Mouse (Mus musculus) CH12.LX (cell line): ENCODE data around the gene Wdr4. TPM values are rescaled to one million over a fixed set of nuclear protein-coding genes. Genes with fewer than 3 reads are reported as not detected.

Experiments used
- DNase-seq: peaks from one replicate; pipeline ENCODE4 v3.0.0-alpha.2; 2013; ENCODE audit errors: extremely low read depth
- H3K27ac ChIP-seq: 2 replicates; pipeline ENCODE4 v1.5.1; 2012; ENCODE audit warnings: low read depth, mild to moderate bottlenecking, control low read depth, moderate library complexity; ENCODE audit not compliant: insufficient read depth
- H3K27me3 ChIP-seq: replicated peaks from 2 replicates; pipeline ENCODE3; 2012; ENCODE audit warnings: inconsistent platforms
- H3K36me3 ChIP-seq, 2 experiments: replicated peaks in 1 of 2; 2 replicates each; pipeline versions ENCODE3 to v1.6.1; 2012; ENCODE audit warnings: inconsistent platforms in 1 of 2, low read length in 1 of 2, mild to moderate bottlenecking in 1 of 2, mixed read lengths in 1 of 2, moderate library complexity in 1 of 2; ENCODE audit not compliant: control insufficient read depth in 1 of 2, insufficient read depth in 1 of 2
- H3K4me1 ChIP-seq, 2 experiments: 2 replicates each; pipeline ENCODE4 v1.6.1; 2012; ENCODE audit warnings: inconsistent platforms in 1 of 2, moderate library complexity in 1 of 2; ENCODE audit not compliant: insufficient read depth in 2 of 2, control insufficient read depth in 1 of 2
- H3K4me2 ChIP-seq: 2 replicates; pipeline ENCODE4 v1.6.1; 2012; ENCODE audit warnings: low read depth, mild to moderate bottlenecking, control low read depth; ENCODE audit not compliant: poor library complexity, insufficient read depth, severe bottlenecking
- H3K4me3 ChIP-seq, 3 experiments: fragments of 150-350 bp in 1 of 3; sonication (generic) in 1 of 3; replicated peaks in 1 of 3; 2 replicates each; pipeline versions ENCODE3 to v1.5.1; 2011 to 2012; ENCODE audit warnings: low read depth in 2 of 3, low read length in 2 of 3, mild to moderate bottlenecking in 2 of 3, moderate library complexity in 2 of 3, control low read depth in 1 of 3, improper control_type of control experiment in 1 of 3, inconsistent platforms in 1 of 3, mixed read lengths in 1 of 3; ENCODE audit not compliant: poor library complexity in 1 of 3
- H3K79me2 ChIP-seq: replicated peaks from 2 replicates; pipeline ENCODE4 v1.6.1; 2012; ENCODE audit warnings: mild to moderate bottlenecking, moderate library complexity; ENCODE audit not compliant: control insufficient read depth, poor library complexity, insufficient read depth, severe bottlenecking; ENCODE audit errors: extremely low read depth
- H3K9ac ChIP-seq: 2 replicates; pipeline ENCODE4 v1.6.1; 2012; ENCODE audit warnings: low read depth, mild to moderate bottlenecking, control low read depth, moderate library complexity; ENCODE audit not compliant: insufficient read depth
- H3K9me3 ChIP-seq: replicated peaks from 2 replicates; pipeline ENCODE3; 2012; ENCODE audit warnings: low read length, inconsistent platforms, mixed read lengths
- BHLHE40 ChIP-seq: IDR thresholded peaks from 2 replicates; pipeline ENCODE4 v1.6.1; 2011; ENCODE audit warnings: mild to moderate bottlenecking, low read depth, low read length, improper control_type of control experiment
- CHD2 ChIP-seq: IDR thresholded peaks from 2 replicates; pipeline ENCODE4 v1.6.1; 2011; ENCODE audit warnings: low read length, improper control_type of control experiment
- CTCF ChIP-seq, 2 experiments: IDR thresholded peaks in 1 of 2; conservative IDR thresholded peaks in 1 of 2; 2 replicates each; pipeline ENCODE4 v1.5.1; 2011 to 2012; ENCODE audit warnings: low read depth in 2 of 2, low read length in 2 of 2, improper control_type of control experiment in 1 of 2, inconsistent platforms in 1 of 2, mild to moderate bottlenecking in 1 of 2, moderate library complexity in 1 of 2
- E2F4 ChIP-seq: IDR thresholded peaks from 2 replicates; pipeline ENCODE4 v1.6.1; 2011; ENCODE audit warnings: low read depth, low read length, improper control_type of control experiment; ENCODE audit not compliant: insufficient replicate concordance
- ELF1 ChIP-seq: IDR thresholded peaks from 2 replicates; pipeline ENCODE4 v1.6.1; 2014; ENCODE audit warnings: low read depth, mild to moderate bottlenecking, inconsistent platforms, low read length, improper control_type of control experiment
- EP300 ChIP-seq: IDR thresholded peaks from 2 replicates; pipeline ENCODE4 v1.6.1; 2011; ENCODE audit warnings: low read length, improper control_type of control experiment
- ETS1 ChIP-seq: conservative IDR thresholded peaks from 2 replicates; pipeline ENCODE4 v1.6.1; 2012; ENCODE audit warnings: low read depth, mild to moderate bottlenecking, inconsistent platforms, low read length, improper control_type of control experiment, moderate library complexity
- GABPA ChIP-seq: IDR thresholded peaks from 2 replicates; pipeline ENCODE4 v1.6.1; 2012; ENCODE audit warnings: low read depth, low read length, improper control_type of control experiment, inconsistent platforms; ENCODE audit not compliant: insufficient replicate concordance
- HCFC1 ChIP-seq: IDR thresholded peaks from 2 replicates; pipeline ENCODE4 v1.6.1; 2012; ENCODE audit warnings: low read depth, mild to moderate bottlenecking, inconsistent platforms, low read length, improper control_type of control experiment
- JUN ChIP-seq: IDR thresholded peaks from 2 replicates; pipeline ENCODE4 v1.6.1; 2011; ENCODE audit warnings: low read depth, mild to moderate bottlenecking, low read length, improper control_type of control experiment, moderate library complexity; ENCODE audit not compliant: insufficient read depth
- KAT2A ChIP-seq: IDR thresholded peaks from 2 replicates; pipeline ENCODE4 v1.6.1; 2012; ENCODE audit warnings: low read length, improper control_type of control experiment, inconsistent platforms; ENCODE audit not compliant: insufficient replicate concordance
- MAX ChIP-seq: IDR thresholded peaks from 2 replicates; pipeline ENCODE4 v1.6.1; 2011; ENCODE audit warnings: low read length, improper control_type of control experiment
- MAZ ChIP-seq: IDR thresholded peaks from 2 replicates; pipeline ENCODE4 v1.6.1; 2012; ENCODE audit warnings: low read depth, mild to moderate bottlenecking, inconsistent platforms, low read length, improper control_type of control experiment, moderate library complexity
- MEF2A ChIP-seq: IDR thresholded peaks from 2 replicates; pipeline ENCODE4 v1.6.1; 2014; ENCODE audit warnings: low read depth, mild to moderate bottlenecking, inconsistent platforms, low read length, improper control_type of control experiment, borderline replicate concordance
- MYC ChIP-seq: IDR thresholded peaks from 2 replicates; pipeline ENCODE4 v1.6.1; 2011; ENCODE audit warnings: low read depth, mild to moderate bottlenecking, improper control_type of control experiment, low read length
- NELFE ChIP-seq: IDR thresholded peaks from 2 replicates; pipeline ENCODE4 v1.6.1; 2011; ENCODE audit warnings: low read depth, low read length, improper control_type of control experiment
- POLR2A ChIP-seq: IDR thresholded peaks from 2 replicates; pipeline ENCODE4 v1.6.1; 2011; ENCODE audit warnings: low read depth, mild to moderate bottlenecking, improper control_type of control experiment, low read length
- POLR2AphosphoS2 ChIP-seq: IDR thresholded peaks from 2 replicates; pipeline ENCODE4 v1.6.1; 2011; ENCODE audit warnings: low read depth, low read length, improper control_type of control experiment
- RAD21 ChIP-seq: IDR thresholded peaks from 2 replicates; pipeline ENCODE4 v1.6.1; 2011; ENCODE audit warnings: low read depth, mild to moderate bottlenecking, low read length, improper control_type of control experiment, moderate library complexity
- RCOR1 ChIP-seq: conservative IDR thresholded peaks from 2 replicates; pipeline ENCODE4 v1.6.1; 2012; ENCODE audit warnings: low read depth, mild to moderate bottlenecking, inconsistent platforms, low read length, improper control_type of control experiment
- SIN3A ChIP-seq: IDR thresholded peaks from 2 replicates; pipeline ENCODE4 v1.6.1; 2012; ENCODE audit warnings: low read length, improper control_type of control experiment, inconsistent platforms
- SMC3 ChIP-seq: IDR thresholded peaks from 2 replicates; pipeline ENCODE4 v1.6.1; 2011; ENCODE audit warnings: low read depth, low read length, improper control_type of control experiment
- TBP ChIP-seq: conservative IDR thresholded peaks from 2 replicates; pipeline ENCODE4 v1.6.1; 2011; ENCODE audit warnings: low read depth, low read length, improper control_type of control experiment
- USF1 ChIP-seq: IDR thresholded peaks from 2 replicates; pipeline ENCODE4 v1.6.1; 2014; ENCODE audit warnings: low read depth, mild to moderate bottlenecking, inconsistent platforms, low read length, improper control_type of control experiment
- USF2 ChIP-seq: conservative IDR thresholded peaks from 2 replicates; pipeline ENCODE4 v1.6.1; 2011; ENCODE audit warnings: low read depth, low read length, improper control_type of control experiment
- ZC3H11A ChIP-seq: IDR thresholded peaks from 2 replicates; pipeline ENCODE4 v1.6.1; 2012; ENCODE audit warnings: low read depth, mild to moderate bottlenecking, inconsistent platforms, low read length, improper control_type of control experiment
- ZNF384 ChIP-seq: IDR thresholded peaks from 2 replicates; pipeline ENCODE4 v1.6.1; 2012; ENCODE audit warnings: low read depth, low read length, improper control_type of control experiment, inconsistent platforms
- dilution Hi-C: fragments of 300-500 bp; cut with MboI; formaldehyde crosslinking; loops from 2 replicates; pipeline ENCODE4 v1.14.3; 2020; ENCODE audit warnings: low sequenced_read_pairs; ENCODE audit not compliant: extremely low pct_unique_long_range_greater_than_20kb, extremely low pct_ligation_motif_present
- in situ Hi-C: fragments of 300-500 bp; cut with MboI; formaldehyde crosslinking; loops from 3 replicates; pipeline ENCODE4 v1.14.3; 2019; ENCODE audit warnings: low sequenced_read_pairs, low pct_ligation_motif_present, low pct_unique_long_range_greater_than_20kb, mixed read lengths
- polyA plus RNA-seq: library from polyadenylated mRNA; unstranded; fragments of >175 nt; gene quantifications from 2 replicates; pipeline ENCODE4 v1.2.1, GENCODE M21; 2012; ENCODE audit warnings: low read depth; ENCODE audit not compliant: insufficient read length
- total RNA-seq, 2 experiments: library from RNA; depleted of rRNA; stranded (reverse); fragments of 300-350 nt in 1 of 2; fragments of >200 nt in 1 of 2; gene quantifications; 2 replicates each; pipeline ENCODE4 v1.2.3; 2012 to 2014

Wdr4 gene
- total and polyA plus RNA-seq, 3 experiments, result 48.3 to 56.2 (median 51.4) TPM

GRCm38 (mm10) chr17:31497726-31498125 is 22.1 kb downstream of the Wdr4 start:
- H3K36me3 ChIP-seq, result peaks cover 76 to 87% of the 10 kb centered on the region in 2 experiments
- no peak overlapping the region for H3K9ac ChIP-seq
- in situ Hi-C loops (loop anchor here (25.0 kb wide), 1 partner anchor 485 kb away; no protein-coding TSS in a partner anchor), dilution Hi-C loops (no loop called here)
- TF ChIP-seq SIN3A (no peak), CHD2 (no peak), GABPA (no peak), MAZ (no peak), SMC3 (no peak), POLR2AphosphoS2 (no peak), RCOR1 (no peak), POLR2A (no peak), KAT2A (no peak), MEF2A (no peak), USF1 (no peak)
- no peak for DNase-seq
- H3K27ac ChIP-seq, result no peak overlapping the region
- H3K4me2 ChIP-seq, result no peak overlapping the region
- H3K27me3 ChIP-seq, result no peaks in the 10 kb centered on the region
- H3K79me2 ChIP-seq, result no peaks in the 10 kb centered on the region
- H3K9me3 ChIP-seq, result no peaks in the 10 kb centered on the region
- H3K4me3 ChIP-seq, result no peak overlapping the region
- H3K4me1 ChIP-seq, result no peaks in the 10 kb centered on the region

- dilution Hi-C loops (no loop called here), in situ Hi-C loops (loop anchor here (5.0 to 25.0 kb wide), 4 partner anchors 38 to 483 kb away; no protein-coding TSS in a partner anchor)
- Histone ChIP-seq H3K27ac (no peak overlapping the region), H3K4me2 (no peak overlapping the region), H3K36me3 (peaks cover 50 to 59% of the 10 kb centered on the region in 2 experiments), H3K9me3 (no peaks in the 10 kb centered on the region), H3K27me3 (no peaks in the 10 kb centered on the region), H3K9ac (no peak overlapping the region), H3K79me2 (no peaks in the 10 kb centered on the region), H3K4me1 (no peaks in the 10 kb centered on the region), H3K4me3 (no peak overlapping the region)
- DNase-seq, result no peak
- TF ChIP-seq MAZ, result no peak
- TF ChIP-seq ZC3H11A, result no peak
- TF ChIP-seq BHLHE40, result no peak
- TF ChIP-seq POLR2AphosphoS2, result no peak
- no peak for TF ChIP-seq RAD21
Measured at GRCm38 (mm10) chr17:31494989-31495388, 24.8 kb downstream of the Wdr4 start.

DNA sequence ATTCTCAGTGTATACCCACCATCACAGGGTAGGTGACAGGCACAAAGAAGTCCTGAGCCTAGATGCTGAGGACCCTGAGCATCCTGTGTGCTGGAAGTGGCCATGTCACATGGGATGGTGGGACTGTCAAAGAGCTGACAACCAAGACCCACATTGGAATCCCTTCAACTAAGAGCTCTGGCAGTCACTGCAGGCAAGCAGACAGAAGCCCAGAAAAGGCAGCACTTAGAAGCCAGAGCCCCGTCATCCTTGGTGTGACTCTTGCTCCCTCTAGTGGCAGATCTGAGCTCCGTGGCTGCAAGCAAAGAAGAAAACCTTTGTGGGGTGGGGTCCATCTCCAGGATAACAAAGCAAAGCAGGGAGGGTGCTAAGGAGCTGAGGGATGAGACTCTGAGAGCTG is 27.4 kb downstream of the Wdr4 start:
- H3K4me3 ChIP-seq, result no peak overlapping the region
- peaks cover 25 to 34% of the 10 kb centered on the region in 2 experiments for H3K36me3 ChIP-seq
- peaks cover 4% of the 10 kb centered on the region for H3K27me3 ChIP-seq
- H3K9me3 ChIP-seq, result no peaks in the 10 kb centered on the region
- no peak overlapping the region for H3K4me2 ChIP-seq
- no peak overlapping the region for H3K9ac ChIP-seq
- H3K27ac ChIP-seq, result no peak overlapping the region
- no peaks in the 10 kb centered on the region for H3K79me2 ChIP-seq
- H3K4me1 ChIP-seq, result no peaks in the 10 kb centered on the region
- peak; percentile 70 for DNase-seq
- dilution Hi-C loops (no loop called here), in situ Hi-C loops (loop anchor here (5.0 to 25.0 kb wide), 4 partner anchors 35 to 480 kb away; no protein-coding TSS in a partner anchor)
- TF ChIP-seq USF1 (no peak), MEF2A (no peak), USF2 (no peak), E2F4 (no peak), ZNF384 (no peak), TBP (no peak), EP300 (no peak), MAX (no peak), NELFE (peak; percentile 45; the same call in 1 of the 2 replicates), ELF1 (no peak), POLR2AphosphoS2 (no peak), JUN (no peak), HCFC1 (no peak), ETS1 (no peak), SMC3 (peak; percentile 94), KAT2A (no peak), MYC (no peak), CTCF (conservative IDR thresholded peaks at IDR 0.05 in 1 of 2, IDR thresholded peaks at IDR 0.05 in 1 of 2; ENCODE audit: low read depth in 2 of 2, low read length in 2 of 2) (peak; percentile 85 to 97)
